Mouse (Mus musculus) liver, adult 2 months (tissue): ENCODE measurements at regions not wholly inside any gene's neighbourhood (a gene's known extent, or its start where the extent isn't known, plus 50 kb on each side); places are given as distances from the start of the nearest gene placed in this dataset.

ENCODE experiments used
- DNase-seq: peaks from one replicate; pipeline ENCODE4 v3.0.0-alpha.2; 2011; ENCODE audit warnings: low read depth, low spot score; ENCODE audit errors: extremely low read depth
- H3K27ac ChIP-seq: fragments of 200-500 bp; replicated peaks from 2 replicates; pipeline ENCODE4 v1.5.1; 2012; ENCODE audit warnings: low read depth, mild to moderate bottlenecking, control low read depth, inconsistent platforms, low read length; ENCODE audit not compliant: insufficient read depth
- H3K27me3 ChIP-seq: fragments of 200-500 bp; 2 replicates; pipeline ENCODE4 v1.6.1; 2012; ENCODE audit warnings: mild to moderate bottlenecking, moderate library complexity, low read length, inconsistent platforms; ENCODE audit not compliant: control insufficient read depth, insufficient read depth
- H3K36me3 ChIP-seq: fragments of 200-500 bp; 2 replicates; pipeline ENCODE4 v1.6.1; 2012; ENCODE audit warnings: low read length, inconsistent platforms; ENCODE audit not compliant: control insufficient read depth, insufficient read depth
- H3K4me1 ChIP-seq: fragments of 200-500 bp; 2 replicates; pipeline ENCODE4 v1.6.1; 2011; ENCODE audit warnings: low read length; ENCODE audit not compliant: control insufficient read depth, insufficient read depth
- H3K4me3 ChIP-seq: fragments of 200-500 bp; 2 replicates; pipeline ENCODE4 v1.5.1; 2011; ENCODE audit warnings: low read depth, mild to moderate bottlenecking, control low read depth, low read length, moderate library complexity; ENCODE audit not compliant: insufficient read depth
- H3K79me2 ChIP-seq: fragments of 200-500 bp; 2 replicates; pipeline ENCODE4 v1.6.1; 2012; ENCODE audit warnings: inconsistent platforms, mild to moderate bottlenecking, low read length, moderate library complexity; ENCODE audit not compliant: control insufficient read depth, insufficient read depth
- H3K9ac ChIP-seq: fragments of 200-500 bp; 2 replicates; pipeline ENCODE4 v1.6.1; 2012; ENCODE audit warnings: low read depth, mild to moderate bottlenecking, control low read depth, inconsistent platforms, low read length
- CTCF ChIP-seq: fragments of 200-500 bp; IDR thresholded peaks from 2 replicates; pipeline ENCODE4 v1.5.1; 2011; ENCODE audit warnings: low read depth, low read length, control low read depth
- POLR2A ChIP-seq: fragments of 200-500 bp; IDR thresholded peaks from 2 replicates; pipeline ENCODE4 v1.6.1; 2011; ENCODE audit warnings: low read length, control low read depth; ENCODE audit not compliant: insufficient read depth; ENCODE audit errors: extremely low read depth
- WGBS: fragments of 180-500 bp; shearing (Covaris S2); methylation state at CpG from one replicate; pipeline ENCODE4 v1.1.7; 2018; 5-methylcytosine and 5-hydroxymethylcytosine counted together

- no peaks in the 10 kb centered on the region for H3K36me3 ChIP-seq
- H3K4me3 ChIP-seq = no peak overlapping the region
- TF ChIP-seq POLR2A = no peak
- no peak for TF ChIP-seq CTCF
- H3K79me2 ChIP-seq = no peaks in the 10 kb centered on the region
- DNase-seq = no peak
- no peaks in the 10 kb centered on the region for H3K4me1 ChIP-seq
- H3K9ac ChIP-seq = no peak overlapping the region
- H3K27me3 ChIP-seq = no peaks in the 10 kb centered on the region
- no peak overlapping the region for H3K27ac ChIP-seq
Observed at GRCm38 (mm10) chr15:60195070-60195469, 178.7 kb upstream of the 4933412E24Rik start.

DNA sequence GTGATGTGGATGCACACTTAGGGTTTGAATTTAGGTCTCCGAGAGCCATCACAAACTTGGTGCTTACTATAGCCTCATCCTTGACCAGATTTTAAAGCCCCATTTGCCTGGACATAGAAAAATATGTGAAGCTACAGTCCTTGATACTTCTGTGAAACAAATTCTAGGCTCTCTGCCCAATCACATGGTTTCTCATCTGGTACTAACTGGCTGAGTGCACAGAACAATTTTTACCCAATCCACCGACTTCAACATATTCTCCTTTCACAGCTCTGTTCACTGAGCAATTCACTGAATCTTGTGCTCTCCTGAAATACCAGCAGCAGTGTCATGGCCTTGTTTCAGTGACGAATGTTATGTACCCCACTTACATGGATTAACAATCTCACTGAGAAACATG lies 176.7 kb upstream of the 4933412E24Rik start:
- no peaks in the 10 kb centered on the region for H3K27me3 ChIP-seq
- DNase-seq = no peak
- no peaks in the 10 kb centered on the region for H3K36me3 ChIP-seq
- no peaks in the 10 kb centered on the region for H3K79me2 ChIP-seq
- no peaks in the 10 kb centered on the region for H3K4me1 ChIP-seq
- H3K4me3 ChIP-seq = no peak overlapping the region
- H3K27ac ChIP-seq = no peak overlapping the region
- WGBS = 77% methylated on average over 3 of the region's 3 CpGs
- H3K9ac ChIP-seq = no peak overlapping the region
- no peak for TF ChIP-seq CTCF
- TF ChIP-seq POLR2A = no peak

- Histone ChIP-seq H3K79me2 (no peaks in the 10 kb centered on the region), H3K4me1 (no peaks in the 10 kb centered on the region), H3K9ac (no peak overlapping the region), H3K36me3 (no peaks in the 10 kb centered on the region), H3K27me3 (no peaks in the 10 kb centered on the region), H3K4me3 (no peak overlapping the region), H3K27ac (no peak overlapping the region)
- TF ChIP-seq POLR2A = no peak
- no peak for TF ChIP-seq CTCF
- DNase-seq = no peak
- 52% methylated on average over 5 of the region's 5 CpGs for WGBS
Observed at GRCm38 (mm10) chr15:60187002-60187715, 170.7 kb upstream of the 4933412E24Rik start.

- Histone ChIP-seq H3K36me3 (no peaks in the 10 kb centered on the region), H3K4me3 (no peak overlapping the region), H3K27ac (no peak overlapping the region), H3K4me1 (no peaks in the 10 kb centered on the region), H3K9ac (no peak overlapping the region), H3K79me2 (no peaks in the 10 kb centered on the region), H3K27me3 (no peaks in the 10 kb centered on the region)
- TF ChIP-seq CTCF (no peak), POLR2A (no peak)
- no peak for DNase-seq
- 75% methylated on average over 6 of the region's 6 CpGs for WGBS
Observed at GRCm38 (mm10) chr15:60141554-60142070, 125.2 kb upstream of the 4933412E24Rik start.

DNA sequence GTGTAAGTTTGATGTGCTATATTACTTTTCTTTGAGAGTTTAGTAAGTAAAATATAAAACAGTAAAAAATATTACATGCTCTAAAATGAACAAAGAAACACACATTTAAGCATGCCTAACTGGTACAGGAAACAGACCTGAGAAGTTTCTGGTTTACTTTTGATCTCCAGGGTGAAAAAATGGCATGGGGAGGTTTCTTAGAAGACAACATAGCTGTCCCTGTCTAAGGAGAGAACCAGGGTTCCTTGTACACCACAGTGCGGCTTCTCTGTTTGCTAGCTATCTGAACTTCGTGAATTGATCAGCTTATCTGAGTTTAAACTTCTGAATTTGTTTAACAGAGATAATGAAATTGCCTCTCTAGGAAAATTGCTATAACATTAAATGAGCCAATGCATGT lies 120.3 kb upstream of the 4933412E24Rik start:
- no peaks in the 10 kb centered on the region for H3K36me3 ChIP-seq
- 37% methylated on average over 2 of the region's 2 CpGs for WGBS

GRCm38 (mm10) chr15:60134515-60134914 lies 118.1 kb upstream of the 4933412E24Rik start:
- Histone ChIP-seq H3K4me3 (no peak overlapping the region), H3K27me3 (no peaks in the 10 kb centered on the region), H3K79me2 (no peaks in the 10 kb centered on the region), H3K27ac (no peak overlapping the region), H3K9ac (no peak overlapping the region), H3K36me3 (no peaks in the 10 kb centered on the region), H3K4me1 (no peaks in the 10 kb centered on the region)
- TF ChIP-seq CTCF (no peak), POLR2A (no peak)
- 8% methylated on average over 1 of the region's 1 CpGs for WGBS
- DNase-seq = no peak

More for the DNA sequence above, 120.3 kb upstream of the 4933412E24Rik start:
- Histone ChIP-seq H3K4me1 (no peaks in the 10 kb centered on the region), H3K27me3 (no peaks in the 10 kb centered on the region), H3K4me3 (no peak overlapping the region), H3K79me2 (no peaks in the 10 kb centered on the region), H3K27ac (no peak overlapping the region), H3K9ac (no peak overlapping the region)
- DNase-seq = no peak
- TF ChIP-seq POLR2A (no peak), CTCF (no peak)
